Mouse (Mus musculus): ENCODE data around the gene Drd3. TPM values are rescaled to one million over a fixed set of nuclear protein-coding genes. Genes with fewer than 3 reads are reported as not detected.

The Drd3 gene
- not detected in 2 replicates for polyA plus RNA-seq (2012; ENCODE audit: insufficient read depth, insufficient read length, missing spikeins)

DNA sequence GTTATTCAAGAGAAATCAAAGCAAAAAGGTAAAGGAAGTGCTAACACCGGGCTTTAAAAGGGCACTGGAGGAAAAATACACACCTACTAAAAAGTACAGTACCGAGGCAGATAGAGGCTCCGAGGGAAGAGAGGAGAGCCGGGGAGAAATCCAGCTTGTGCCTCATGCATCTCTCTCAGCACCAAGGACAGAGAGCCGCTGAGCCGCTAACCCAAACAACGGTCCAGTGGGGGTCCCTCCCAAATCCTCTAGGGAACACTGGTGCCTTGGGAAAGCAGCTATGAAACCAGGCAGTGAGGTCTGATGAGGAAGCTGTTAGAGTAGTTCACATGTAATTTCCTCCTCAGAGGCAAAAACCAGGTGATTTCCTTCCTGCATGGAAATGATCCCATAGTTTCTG, at the start of gene Drd3:
Gene Drd3 (plus strand): TSS at position 276 of the 400 bp plus-strand sequence.
- no peak within 1 kb of the TSS for H3K4me3 ChIP-seq (ENCODE audit: insufficient read depth, low read depth, low read length)
- no peaks in the 10 kb centered on the region for H3K4me1 ChIP-seq (ENCODE audit: control insufficient read depth, insufficient read depth, insufficient read length, low read length)
- no peak within 1 kb of the TSS for H3K27ac ChIP-seq (replicated peaks; ENCODE audit: low read depth, low read length)

DNA sequence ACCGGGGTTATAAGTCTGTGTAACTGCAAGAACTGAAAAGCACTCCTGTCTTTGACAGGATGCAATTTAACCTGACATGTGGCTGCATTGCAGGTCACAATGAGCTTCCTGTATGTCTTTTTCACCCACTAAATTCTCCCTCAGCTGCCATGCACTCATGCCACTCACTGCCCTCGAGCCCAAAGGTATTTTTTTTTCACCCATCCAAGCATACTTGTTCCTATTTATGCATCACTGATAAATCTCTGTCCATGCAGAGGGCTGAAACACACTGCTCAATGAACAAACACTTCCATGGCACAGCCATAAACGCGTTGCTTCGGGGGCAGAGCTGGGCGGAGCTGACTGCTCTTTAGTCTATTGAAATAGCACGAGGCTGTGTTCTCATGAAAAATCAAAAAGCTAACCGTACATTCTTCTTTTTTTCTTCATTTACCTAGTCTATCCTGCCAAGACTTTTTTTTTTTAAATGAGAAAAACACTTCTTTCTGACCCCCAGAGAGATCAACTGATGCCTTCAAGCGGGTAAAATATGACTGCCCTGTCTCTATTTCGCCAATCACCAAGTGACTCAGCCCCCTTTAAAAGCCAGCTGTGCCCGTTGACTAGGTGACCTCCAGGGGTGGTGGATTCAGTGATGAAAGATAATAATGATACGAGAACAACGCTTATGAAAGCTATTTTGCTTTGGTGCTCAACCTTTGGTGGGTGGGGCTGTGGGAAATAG, 45.3 kb upstream of the Drd3 start:
- Histone ChIP-seq H3K4me1 (ENCODE audit: control insufficient read depth, insufficient read depth, insufficient read length, low read length) (peaks cover 2% of the 10 kb centered on the region; the same call in 1 of the 2 replicates), H3K4me3 (ENCODE audit: insufficient read depth, low read depth, low read length) (no peak overlapping the region), H3K27ac (replicated peaks; ENCODE audit: low read depth, low read length) (no peak overlapping the region)

DNA sequence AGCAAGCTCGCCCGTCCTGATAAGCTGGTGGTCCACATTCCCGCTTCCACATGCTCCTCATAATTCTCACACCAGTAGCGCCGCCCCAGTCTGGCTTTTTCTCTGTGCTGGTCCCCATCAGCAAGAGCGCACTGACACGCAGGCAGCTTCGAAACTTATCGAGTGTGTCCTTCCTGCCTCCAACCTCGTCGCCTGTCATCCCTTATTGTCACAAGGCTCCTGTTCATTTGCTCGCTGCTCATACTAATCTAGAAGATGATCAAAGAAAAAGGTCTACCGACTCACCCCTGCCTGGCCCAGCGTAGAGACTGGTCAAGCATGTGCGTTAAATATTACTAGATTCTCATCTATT, 44.8 kb upstream of the Drd3 start:
- peaks cover 2% of the 10 kb centered on the region; the same call in 1 of the 2 replicates for H3K4me1 ChIP-seq (ENCODE audit: control insufficient read depth, insufficient read depth, insufficient read length, low read length)
- no peak overlapping the region for H3K27ac ChIP-seq (replicated peaks; ENCODE audit: low read depth, low read length)
- no peak overlapping the region for H3K4me3 ChIP-seq (ENCODE audit: insufficient read depth, low read depth, low read length)

DNA sequence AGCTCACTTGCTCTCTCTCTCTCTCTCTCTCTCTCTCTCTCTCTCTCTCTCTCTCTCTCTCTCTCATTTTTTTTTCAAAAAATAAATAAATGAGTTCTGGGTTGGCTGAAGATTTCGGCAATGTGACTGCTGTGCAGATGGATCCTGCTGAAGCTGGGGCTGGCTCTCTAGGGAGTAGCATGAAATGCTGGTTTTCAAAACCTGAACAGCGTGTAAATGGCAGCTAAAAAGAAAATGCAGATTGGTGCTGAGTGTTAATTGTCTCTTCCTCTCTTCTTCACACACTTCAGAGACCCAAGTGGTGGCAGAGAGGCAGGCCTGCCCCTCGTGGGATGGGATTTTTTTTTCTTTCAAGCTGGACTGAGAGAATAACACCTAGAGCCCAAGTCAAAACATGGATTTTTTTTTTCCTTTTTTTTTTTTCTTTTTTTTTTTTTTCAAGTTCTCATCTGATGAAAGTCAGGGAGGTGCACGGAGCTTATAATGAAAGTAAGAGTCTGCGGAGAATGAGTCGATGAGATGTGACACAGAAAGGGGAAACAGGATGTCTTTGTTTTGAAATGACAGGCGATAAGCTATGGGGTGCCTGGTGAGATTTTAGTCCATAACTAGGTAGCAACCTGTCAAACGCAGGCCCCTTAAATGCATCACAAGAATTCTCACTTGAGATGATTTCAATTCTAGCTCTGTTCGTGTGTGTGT, 44.2 kb upstream of the Drd3 start:
- Histone ChIP-seq H3K4me1 (ENCODE audit: control insufficient read depth, insufficient read depth, insufficient read length, low read length) (peaks cover 2% of the 10 kb centered on the region; the same call in 1 of the 2 replicates), H3K27ac (replicated peaks; ENCODE audit: low read depth, low read length) (no peak overlapping the region), H3K4me3 (ENCODE audit: insufficient read depth, low read depth, low read length) (peak overlapping the region; percentile 32; the same call in 1 of the 2 replicates)

DNA sequence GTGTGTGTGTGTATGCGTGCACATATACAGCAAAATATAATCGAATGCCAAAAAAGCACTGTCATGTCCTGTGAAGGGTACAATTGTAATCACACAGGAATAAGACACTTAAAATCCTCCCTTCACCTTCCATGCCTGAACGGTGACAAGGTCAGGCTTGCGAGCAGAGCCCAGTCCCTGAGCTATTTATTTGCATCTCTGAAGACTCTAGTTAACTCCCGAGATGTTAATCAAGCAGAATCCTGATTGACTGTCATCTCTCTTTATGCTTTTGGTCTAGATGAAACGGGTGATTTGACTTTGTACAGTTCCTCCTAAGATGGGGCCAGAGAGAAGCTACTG, 43.7 kb upstream of the Drd3 start:
- Histone ChIP-seq H3K27ac (replicated peaks; ENCODE audit: low read depth, low read length) (no peak overlapping the region), H3K4me1 (ENCODE audit: control insufficient read depth, insufficient read depth, insufficient read length, low read length) (peaks cover 2% of the 10 kb centered on the region; the same call in 1 of the 2 replicates), H3K4me3 (ENCODE audit: insufficient read depth, low read depth, low read length) (peak overlapping the region; percentile 32; the same call in 1 of the 2 replicates)

DNA sequence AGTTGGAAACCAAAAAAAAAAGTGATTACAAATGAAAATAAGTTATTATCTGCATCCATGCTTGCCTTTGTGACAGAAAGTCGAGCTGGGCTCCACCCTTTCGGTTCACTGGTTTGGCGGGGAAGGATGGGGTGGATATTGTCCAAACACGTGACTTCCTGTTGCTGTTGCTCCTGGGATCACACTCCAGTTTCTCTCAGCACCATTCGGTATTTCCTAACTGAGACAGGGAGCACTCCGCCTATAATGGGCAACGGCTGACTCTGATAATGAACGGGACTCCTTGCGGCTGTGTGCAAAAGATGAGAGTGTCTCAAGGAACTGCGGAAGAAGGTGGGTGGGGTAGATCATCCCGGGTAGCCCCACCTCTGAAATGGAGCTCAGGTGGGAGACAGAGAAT, 43.2 kb upstream of the Drd3 start:
- Histone ChIP-seq H3K27ac (replicated peaks; ENCODE audit: low read depth, low read length) (no peak overlapping the region), H3K4me1 (ENCODE audit: control insufficient read depth, insufficient read depth, insufficient read length, low read length) (peaks cover 2% of the 10 kb centered on the region; the same call in 1 of the 2 replicates), H3K4me3 (ENCODE audit: insufficient read depth, low read depth, low read length) (peak overlapping the region; percentile 32)

DNA sequence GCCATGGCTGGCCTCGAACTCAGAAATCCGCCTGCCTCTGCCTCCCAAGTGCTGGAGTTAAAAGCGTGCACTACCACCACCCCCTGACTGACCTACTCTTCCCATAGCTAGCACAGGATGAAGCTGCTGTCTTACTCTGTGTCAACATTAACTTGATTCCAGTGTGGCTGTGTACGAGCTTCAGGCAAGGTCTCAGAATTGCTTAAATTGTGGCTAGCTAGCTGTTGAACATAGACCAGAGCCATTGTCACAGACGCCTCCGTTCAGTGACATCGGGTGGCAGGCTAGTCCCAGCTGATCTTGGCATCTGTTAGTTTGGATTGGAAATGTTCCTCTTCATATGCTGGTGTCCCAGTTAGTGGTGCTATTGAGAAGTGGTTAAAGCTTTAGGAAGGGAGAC, 42.5 kb upstream of the Drd3 start:
- no peak overlapping the region for H3K4me3 ChIP-seq (ENCODE audit: insufficient read depth, low read depth, low read length)
- H3K27ac ChIP-seq (replicated peaks; ENCODE audit: low read depth, low read length), result no peak overlapping the region
- H3K4me1 ChIP-seq (ENCODE audit: control insufficient read depth, insufficient read depth, insufficient read length, low read length), result peaks cover 2% of the 10 kb centered on the region; the same call in 1 of the 2 replicates

DNA sequence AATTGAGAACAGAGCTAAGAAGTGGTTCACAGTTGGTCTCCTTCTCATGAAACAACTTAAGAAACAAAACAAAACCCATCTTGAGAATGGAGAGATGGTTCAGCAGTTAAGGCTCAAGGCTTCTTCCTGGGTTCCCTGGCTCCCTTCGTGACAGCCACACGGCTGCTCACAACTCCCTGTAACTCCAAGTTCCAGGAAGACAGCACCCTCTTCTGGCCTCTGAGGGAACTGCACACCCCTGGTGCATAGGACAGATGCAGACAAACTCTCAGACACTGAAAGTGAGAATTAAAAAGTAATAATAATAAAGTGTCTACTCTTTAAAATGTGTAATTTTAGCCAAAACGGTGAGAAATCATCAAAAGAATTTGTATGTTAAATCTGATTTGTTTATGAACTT, 29.4 kb upstream of the Drd3 start:
- H3K27ac ChIP-seq (replicated peaks; ENCODE audit: low read depth, low read length), result no peak overlapping the region
- no peak overlapping the region for H3K4me3 ChIP-seq (ENCODE audit: insufficient read depth, low read depth, low read length)
- no peaks in the 10 kb centered on the region for H3K4me1 ChIP-seq (ENCODE audit: control insufficient read depth, insufficient read depth, insufficient read length, low read length)

DNA sequence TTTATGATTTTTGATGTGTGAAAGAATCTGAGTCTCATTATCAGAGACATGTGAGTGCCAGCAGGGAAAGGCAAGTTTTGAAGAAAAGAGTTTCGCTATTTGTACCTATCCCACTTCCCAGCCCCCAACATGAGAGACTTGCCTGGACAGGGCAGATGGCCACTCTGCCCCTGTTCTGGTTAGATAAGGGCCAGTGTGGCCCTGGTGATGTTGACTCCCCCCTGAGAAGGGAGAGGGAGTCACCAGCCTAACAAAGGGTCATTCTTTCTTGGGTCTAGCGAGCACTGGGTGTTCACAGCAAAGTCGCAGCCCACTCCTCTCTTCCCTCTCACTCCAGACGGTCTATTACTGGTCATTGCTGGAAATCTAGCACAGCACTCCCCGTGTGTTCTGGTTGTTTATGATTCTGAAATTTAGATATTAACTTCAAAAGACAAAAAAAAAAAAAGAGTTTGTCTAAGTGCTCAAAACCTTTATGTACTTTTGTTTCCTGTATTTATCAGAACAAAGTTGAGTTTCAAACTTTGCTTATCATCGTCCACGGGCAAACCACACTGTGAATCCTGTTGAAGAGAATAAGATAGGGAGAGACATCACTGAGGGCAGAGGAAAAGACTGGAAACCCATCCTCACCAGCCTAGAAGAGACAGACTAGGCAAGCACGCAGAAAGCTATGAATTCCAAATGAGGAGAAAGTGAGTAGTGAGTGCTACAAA, 24.2 kb upstream of the Drd3 start:
- H3K4me1 ChIP-seq (ENCODE audit: control insufficient read depth, insufficient read depth, insufficient read length, low read length), result no peaks in the 10 kb centered on the region

DNA sequence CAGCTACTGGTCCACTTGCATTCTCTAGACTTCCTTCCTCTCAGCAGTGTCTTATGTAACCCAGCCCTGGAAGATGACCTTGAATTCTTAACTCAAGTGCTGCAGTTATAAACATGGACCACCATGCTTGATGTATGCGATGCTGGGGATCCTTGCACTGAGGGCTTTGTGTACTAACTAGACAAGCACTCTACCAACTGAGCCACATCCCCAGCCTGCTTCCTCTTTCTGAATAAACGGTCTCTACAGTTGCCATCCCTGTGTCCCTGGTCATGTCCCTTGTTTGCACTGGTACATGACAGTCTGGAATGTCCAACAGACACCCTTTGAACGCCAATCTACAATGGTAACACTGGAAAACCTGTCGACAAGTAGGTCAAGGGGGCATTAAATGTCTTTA, 23.5 kb upstream of the Drd3 start:
- Histone ChIP-seq H3K4me1 (ENCODE audit: control insufficient read depth, insufficient read depth, insufficient read length, low read length) (no peaks in the 10 kb centered on the region), H3K27ac (replicated peaks; ENCODE audit: low read depth, low read length) (no peak overlapping the region), H3K4me3 (ENCODE audit: insufficient read depth, low read depth, low read length) (no peak overlapping the region)

More for the DNA sequence above, 24.2 kb upstream of the Drd3 start:
- no peak overlapping the region for H3K27ac ChIP-seq (replicated peaks; ENCODE audit: low read depth, low read length)
- no peak overlapping the region for H3K4me3 ChIP-seq (ENCODE audit: insufficient read depth, low read depth, low read length)

DNA sequence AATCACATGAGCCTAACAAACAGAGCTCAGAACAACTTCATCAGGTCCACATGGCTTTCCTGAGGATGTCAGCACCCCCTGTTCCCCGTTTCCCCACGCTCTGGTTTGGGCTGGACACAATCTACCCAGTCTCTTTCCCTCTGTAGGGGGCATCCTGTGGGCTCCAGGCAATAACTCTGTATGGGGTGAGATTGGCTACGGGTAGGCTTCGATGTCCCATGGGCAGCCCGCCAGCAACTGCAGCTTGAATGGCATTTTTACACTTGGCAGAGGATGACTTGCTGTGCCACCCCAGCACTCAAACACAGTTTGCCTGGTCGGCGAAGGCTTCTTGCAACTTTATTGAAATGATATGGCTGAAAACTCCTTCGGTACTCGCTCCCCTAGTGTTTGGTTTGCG, 21.3 kb upstream of the Drd3 start:
- Histone ChIP-seq H3K27ac (replicated peaks; ENCODE audit: low read depth, low read length) (no peak overlapping the region), H3K4me1 (ENCODE audit: control insufficient read depth, insufficient read depth, insufficient read length, low read length) (no peaks in the 10 kb centered on the region), H3K4me3 (ENCODE audit: insufficient read depth, low read depth, low read length) (no peak overlapping the region)

DNA sequence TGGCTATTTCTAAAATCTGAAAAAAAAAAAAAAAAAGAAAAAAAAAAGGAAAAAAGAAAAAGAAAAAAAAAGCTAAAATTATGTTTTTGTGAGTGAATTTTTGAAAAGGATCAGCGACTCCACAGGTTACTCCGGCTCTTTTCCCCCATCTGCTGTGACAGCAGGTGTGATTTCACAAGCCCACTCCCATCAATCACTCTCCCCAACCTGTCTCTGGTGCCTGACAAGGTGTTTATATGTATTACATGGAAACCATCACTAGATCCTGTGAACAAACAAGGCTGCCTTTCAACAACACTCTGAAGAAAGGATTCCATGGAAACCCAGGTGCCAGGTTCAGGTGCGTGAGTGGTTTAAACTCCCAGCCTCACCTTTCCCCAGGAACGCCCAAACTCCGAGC, 20.9 kb upstream of the Drd3 start:
- H3K27ac ChIP-seq (replicated peaks; ENCODE audit: low read depth, low read length), result no peak overlapping the region
- H3K4me3 ChIP-seq (ENCODE audit: insufficient read depth, low read depth, low read length), result no peak overlapping the region
- no peaks in the 10 kb centered on the region for H3K4me1 ChIP-seq (ENCODE audit: control insufficient read depth, insufficient read depth, insufficient read length, low read length)

DNA sequence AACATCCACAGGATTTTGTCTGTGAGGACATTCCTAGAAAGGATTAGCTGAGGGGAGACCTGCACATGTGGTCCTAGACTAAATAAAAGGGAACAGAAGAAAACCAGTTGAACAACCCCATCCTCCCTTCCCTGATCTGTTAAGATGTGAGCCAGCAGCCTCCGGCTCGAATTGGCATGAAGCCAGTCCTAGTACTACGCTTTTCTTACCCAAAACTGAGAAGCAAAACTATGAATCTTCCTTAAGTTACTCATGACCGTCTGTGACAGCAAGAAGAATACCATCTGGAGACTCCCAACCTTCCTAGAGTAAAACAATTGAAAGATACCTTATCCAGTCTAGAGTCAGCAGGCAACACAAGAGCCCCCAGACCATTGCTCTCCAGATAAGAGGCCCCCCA, 15.9 kb upstream of the Drd3 start:
- Histone ChIP-seq H3K4me1 (ENCODE audit: control insufficient read depth, insufficient read depth, insufficient read length, low read length) (no peaks in the 10 kb centered on the region), H3K4me3 (ENCODE audit: insufficient read depth, low read depth, low read length) (no peak overlapping the region), H3K27ac (replicated peaks; ENCODE audit: low read depth, low read length) (no peak overlapping the region)

DNA sequence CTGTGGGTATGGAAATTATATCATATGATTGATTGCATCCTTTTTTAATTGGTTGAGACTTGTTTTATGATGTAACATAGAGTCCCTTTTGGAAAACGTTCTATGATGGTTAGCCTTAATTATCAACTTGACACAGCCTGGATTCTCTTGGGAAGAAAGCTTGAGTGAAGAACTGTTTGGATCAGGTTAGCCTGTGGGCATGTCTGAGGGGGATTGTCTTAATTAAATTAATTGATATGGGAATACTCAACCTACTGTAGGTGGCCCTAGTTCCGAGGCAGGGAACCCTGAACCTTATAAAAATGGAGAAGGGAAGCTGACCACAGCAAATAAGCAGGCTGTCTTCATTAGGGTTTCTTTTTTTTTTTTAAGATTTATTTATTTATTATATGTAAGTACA, 12.9 kb upstream of the Drd3 start:
- no peak overlapping the region for H3K4me3 ChIP-seq (ENCODE audit: insufficient read depth, low read depth, low read length)
- H3K27ac ChIP-seq (replicated peaks; ENCODE audit: low read depth, low read length), result no peak overlapping the region
- H3K4me1 ChIP-seq (ENCODE audit: control insufficient read depth, insufficient read depth, insufficient read length, low read length), result no peaks in the 10 kb centered on the region

DNA sequence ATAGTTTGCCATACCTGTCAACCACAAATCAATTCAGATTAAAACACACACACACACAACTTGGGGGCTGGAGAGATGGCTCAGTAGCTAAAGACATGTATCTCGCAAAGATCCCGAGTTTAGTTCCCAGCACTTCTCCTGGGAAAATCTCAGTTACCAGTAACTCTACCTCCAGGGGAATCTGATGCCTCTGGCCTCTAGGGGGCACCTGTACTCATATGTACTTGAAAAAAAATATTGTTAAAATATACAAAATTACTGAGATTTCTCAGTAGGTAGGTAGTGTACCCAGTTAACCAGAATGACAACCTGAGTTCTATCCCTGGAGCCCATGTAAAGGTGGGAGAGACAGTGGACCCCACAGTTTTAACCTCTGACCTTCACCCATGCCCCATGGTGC, 5.4 kb upstream of the Drd3 start:
- Histone ChIP-seq H3K4me3 (ENCODE audit: insufficient read depth, low read depth, low read length) (no peak overlapping the region), H3K4me1 (ENCODE audit: control insufficient read depth, insufficient read depth, insufficient read length, low read length) (no peaks in the 10 kb centered on the region), H3K27ac (replicated peaks; ENCODE audit: low read depth, low read length) (no peak overlapping the region)
